Mouse (Mus musculus) MEL (cell line): ENCODE measurements around the gene Zfp637. TPM values are rescaled to one million over a fixed set of nuclear protein-coding genes. Genes with fewer than 3 reads are reported as not detected.
A peak's percentile ranks its signal among the peaks of the same experiment; 100 is the strongest.

Source experiments
- DNase-seq: peaks from one replicate; pipeline ENCODE4 v3.0.0; 2011; ENCODE audit warnings: low read depth, low spot score
- H3K27ac ChIP-seq: 2 replicates; pipeline ENCODE4 v1.5.1; 2012; ENCODE audit warnings: low read depth, mild to moderate bottlenecking, control low read depth, low read length, moderate library complexity; ENCODE audit not compliant: control insufficient read depth
- H3K27me3 ChIP-seq, 2 experiments: fragments of 150-350 bp in 1 of 2; sonication (generic) in 1 of 2; 2 replicates each; pipeline ENCODE4 v1.6.1; 2012; ENCODE audit warnings: low read length in 2 of 2, mild to moderate bottlenecking in 2 of 2, improper control_type of control experiment in 1 of 2, moderate library complexity in 1 of 2; ENCODE audit not compliant: insufficient read depth in 2 of 2, control insufficient read depth in 1 of 2
- H3K36me3 ChIP-seq, 2 experiments: 2 replicates each; pipeline ENCODE4 v1.6.1; 2012 to 2014; ENCODE audit warnings: low read length in 2 of 2, improper control_type of control experiment in 1 of 2, inconsistent platforms in 1 of 2, mild to moderate bottlenecking in 1 of 2; ENCODE audit not compliant: insufficient read depth in 2 of 2, control insufficient read depth in 1 of 2
- H3K4me1 ChIP-seq, 2 experiments: fragments of 150-350 bp in 1 of 2; sonication (generic) in 1 of 2; 2 replicates each; pipeline ENCODE4 v1.6.1; 2012; ENCODE audit warnings: low read length in 2 of 2, improper control_type of control experiment in 1 of 2, mild to moderate bottlenecking in 1 of 2; ENCODE audit not compliant: insufficient read depth in 2 of 2, control insufficient read depth in 1 of 2
- H3K4me3 ChIP-seq, 2 experiments: fragments of 150-350 bp in 1 of 2; sonication (generic) in 1 of 2; 2 replicates each; pipeline ENCODE4 v1.5.1; 2012; ENCODE audit warnings: low read depth in 2 of 2, low read length in 2 of 2, mild to moderate bottlenecking in 2 of 2, moderate library complexity in 2 of 2, control low read depth in 1 of 2, improper control_type of control experiment in 1 of 2; ENCODE audit not compliant: control insufficient read depth in 1 of 2, insufficient read depth in 1 of 2
- H3K79me2 ChIP-seq: 2 replicates; pipeline ENCODE4 v1.6.1; 2012; ENCODE audit warnings: mild to moderate bottlenecking, low read length, moderate library complexity; ENCODE audit not compliant: control insufficient read depth, poor library complexity, insufficient read depth
- H3K9ac ChIP-seq: 2 replicates; pipeline ENCODE4 v1.6.1; 2012; ENCODE audit warnings: low read depth, mild to moderate bottlenecking, control low read depth, low read length, moderate library complexity; ENCODE audit not compliant: control insufficient read depth, poor library complexity, severe bottlenecking
- H3K9me3 ChIP-seq: fragments of 150-350 bp; sonication (generic); replicated peaks from 2 replicates; pipeline ENCODE4 v1.6.1; 2012; ENCODE audit warnings: mild to moderate bottlenecking, low read length, improper control_type of control experiment, moderate library complexity; ENCODE audit not compliant: insufficient read depth
- BHLHE40 ChIP-seq: IDR thresholded peaks from 2 replicates; pipeline ENCODE4 v1.6.1; 2012; ENCODE audit warnings: low read depth, mild to moderate bottlenecking, inconsistent platforms, low read length, improper control_type of control experiment, borderline replicate concordance
- CHD1 ChIP-seq: IDR thresholded peaks from 2 replicates; pipeline ENCODE4 v1.6.1; 2012; ENCODE audit warnings: low read depth, mild to moderate bottlenecking, inconsistent platforms, low read length, improper control_type of control experiment
- CHD2 ChIP-seq: IDR thresholded peaks from 2 replicates; pipeline ENCODE4 v1.6.1; 2011; ENCODE audit warnings: low read length, improper control_type of control experiment
- E2F4 ChIP-seq: IDR thresholded peaks from 2 replicates; pipeline ENCODE4 v1.6.1; 2011; ENCODE audit warnings: low read depth, low read length, improper control_type of control experiment, borderline replicate concordance
- ELF1 ChIP-seq: IDR thresholded peaks from 2 replicates; pipeline ENCODE4 v1.6.1; 2014; ENCODE audit warnings: low read depth, mild to moderate bottlenecking, inconsistent platforms, low read length, improper control_type of control experiment, moderate library complexity
- EP300 ChIP-seq, 2 experiments: IDR thresholded peaks; 2 replicates each; pipeline ENCODE4 v1.6.1; 2011; ENCODE audit warnings: improper control_type of control experiment in 2 of 2, low read length in 2 of 2, low read depth in 1 of 2, mild to moderate bottlenecking in 1 of 2
- ETS1 ChIP-seq: IDR thresholded peaks from 2 replicates; pipeline ENCODE4 v1.6.1; 2012; ENCODE audit warnings: low read depth, mild to moderate bottlenecking, inconsistent platforms, low read length, improper control_type of control experiment, moderate library complexity
- GATA1 ChIP-seq: IDR thresholded peaks from 2 replicates; pipeline ENCODE4 v1.6.1; 2011; ENCODE audit warnings: low read depth, low read length, improper control_type of control experiment
- HCFC1 ChIP-seq: IDR thresholded peaks from 2 replicates; pipeline ENCODE4 v1.6.1; 2012; ENCODE audit warnings: low read depth, mild to moderate bottlenecking, inconsistent platforms, low read length, improper control_type of control experiment, moderate library complexity
- JUND ChIP-seq: IDR thresholded peaks from 2 replicates; pipeline ENCODE4 v1.6.1; 2011; ENCODE audit warnings: low read depth, mild to moderate bottlenecking, improper control_type of control experiment, low read length
- KAT2A ChIP-seq: conservative IDR thresholded peaks from 2 replicates; pipeline ENCODE4 v1.6.1; 2012; ENCODE audit warnings: low read depth, low read length, improper control_type of control experiment, inconsistent platforms
- MAFK ChIP-seq: IDR thresholded peaks from 2 replicates; pipeline ENCODE4 v1.6.1; 2011; ENCODE audit warnings: low read depth, mild to moderate bottlenecking, low read length, improper control_type of control experiment, borderline replicate concordance
- MEF2A ChIP-seq: IDR thresholded peaks from 2 replicates; pipeline ENCODE4 v1.6.1; 2014; ENCODE audit warnings: low read depth, mild to moderate bottlenecking, inconsistent platforms, low read length, improper control_type of control experiment; ENCODE audit not compliant: poor library complexity, insufficient replicate concordance, severe bottlenecking; ENCODE audit errors: extremely low read depth
- MXI1 ChIP-seq: IDR thresholded peaks from 2 replicates; pipeline ENCODE4 v1.6.1; 2011; ENCODE audit warnings: mild to moderate bottlenecking, low read depth, low read length, improper control_type of control experiment
- MYC ChIP-seq: IDR thresholded peaks from 2 replicates; pipeline ENCODE4 v1.6.1; 2011; ENCODE audit warnings: low read depth, mild to moderate bottlenecking, low read length, improper control_type of control experiment, moderate library complexity
- NELFE ChIP-seq: IDR thresholded peaks from 2 replicates; pipeline ENCODE4 v1.6.1; 2011; ENCODE audit warnings: low read depth, low read length, improper control_type of control experiment
- NRF1 ChIP-seq: IDR thresholded peaks from 2 replicates; pipeline ENCODE4 v1.6.1; 2014; ENCODE audit warnings: low read depth, mild to moderate bottlenecking, inconsistent platforms, low read length, improper control_type of control experiment, moderate library complexity; ENCODE audit not compliant: poor library complexity, insufficient read depth, severe bottlenecking
- POLR2A ChIP-seq, 2 experiments: IDR thresholded peaks; 2 replicates each; pipeline ENCODE4 v1.6.1; 2011 to 2012; ENCODE audit warnings: low read length in 2 of 2, mild to moderate bottlenecking in 2 of 2, control low read depth in 1 of 2, improper control_type of control experiment in 1 of 2, low read depth in 1 of 2, moderate library complexity in 1 of 2; ENCODE audit not compliant: control insufficient read depth in 1 of 2, insufficient read depth in 1 of 2, poor library complexity in 1 of 2
- POLR2AphosphoS2 ChIP-seq: IDR thresholded peaks from 2 replicates; pipeline ENCODE4 v1.6.1; 2011; ENCODE audit warnings: low read length, improper control_type of control experiment
- POLR2AphosphoS5 ChIP-seq: IDR thresholded peaks from 2 replicates; pipeline ENCODE4 v1.6.1; 2012; ENCODE audit warnings: low read depth, borderline replicate concordance, mild to moderate bottlenecking, inconsistent platforms, low read length, moderate library complexity, mixed read lengths
- RAD21 ChIP-seq: IDR thresholded peaks from 2 replicates; pipeline ENCODE4 v1.6.1; 2011; ENCODE audit warnings: mild to moderate bottlenecking, low read depth, low read length, improper control_type of control experiment
- RCOR1 ChIP-seq: IDR thresholded peaks from 2 replicates; pipeline ENCODE4 v1.6.1; 2012; ENCODE audit warnings: low read depth, mild to moderate bottlenecking, inconsistent platforms, low read length, improper control_type of control experiment
- SIN3A ChIP-seq: IDR thresholded peaks from 2 replicates; pipeline ENCODE4 v1.6.1; 2012; ENCODE audit warnings: low read length, improper control_type of control experiment, inconsistent platforms
- SMC3 ChIP-seq: IDR thresholded peaks from 2 replicates; pipeline ENCODE4 v1.6.1; 2011; ENCODE audit warnings: low read depth, low read length, improper control_type of control experiment
- TBP ChIP-seq: IDR thresholded peaks from 2 replicates; pipeline ENCODE4 v1.8.0; 2011; ENCODE audit warnings: low read depth, low read length, improper control_type of control experiment
- TCF12 ChIP-seq: IDR thresholded peaks from 2 replicates; pipeline ENCODE4 v1.6.1; 2014; ENCODE audit warnings: low read depth, mild to moderate bottlenecking, inconsistent platforms, low read length, improper control_type of control experiment, moderate library complexity
- UBTF ChIP-seq: IDR thresholded peaks from 2 replicates; pipeline ENCODE4 v1.6.1; 2012; ENCODE audit warnings: low read depth, mild to moderate bottlenecking, inconsistent platforms, low read length, improper control_type of control experiment, moderate library complexity, borderline replicate concordance; ENCODE audit not compliant: insufficient read depth
- USF2 ChIP-seq, 2 experiments: IDR thresholded peaks; 2 replicates each; pipeline ENCODE4 v1.6.1; 2011 to 2012; ENCODE audit warnings: improper control_type of control experiment in 2 of 2, low read length in 2 of 2, borderline replicate concordance in 1 of 2, inconsistent platforms in 1 of 2, low read depth in 1 of 2, mild to moderate bottlenecking in 1 of 2; ENCODE audit not compliant: insufficient read depth in 1 of 2
- ZC3H11A ChIP-seq: IDR thresholded peaks from 2 replicates; pipeline ENCODE4 v1.6.1; 2012; ENCODE audit warnings: low read depth, mild to moderate bottlenecking, inconsistent platforms, low read length, improper control_type of control experiment
- ZKSCAN1 ChIP-seq: IDR thresholded peaks from 2 replicates; pipeline ENCODE4 v1.6.1; 2012; ENCODE audit warnings: low read depth, mild to moderate bottlenecking, inconsistent platforms, low read length, improper control_type of control experiment, moderate library complexity
- ZMIZ1 ChIP-seq: IDR thresholded peaks from 2 replicates; pipeline ENCODE4 v1.6.1; 2012; ENCODE audit warnings: low read depth, mild to moderate bottlenecking, inconsistent platforms, low read length, improper control_type of control experiment, moderate library complexity
- polyA plus RNA-seq, 2 experiments: library from polyadenylated mRNA; stranded (reverse) in 1 of 2; unstranded in 1 of 2; fragments of >175 nt in 1 of 2; fragments of >200 nt in 1 of 2; gene quantifications; 2 replicates each; pipeline versions ENCODE4 v1.2.1 to v1.2.4; 2012; ENCODE audit warnings: low replicate concordance in 2 of 2, low read depth in 1 of 2; ENCODE audit not compliant: insufficient read length in 2 of 2, insufficient read depth in 1 of 2, missing spikeins in 1 of 2
- total RNA-seq: library from RNA; depleted of rRNA; stranded (reverse); fragments of 300-350 nt; gene quantifications from 2 replicates; pipeline ENCODE4 v1.2.3, GENCODE M21; 2012

Gene Zfp637
- total and polyA plus RNA-seq, 3 experiments, result 52.4 to 53.8 TPM; not detected in 1

DNA sequence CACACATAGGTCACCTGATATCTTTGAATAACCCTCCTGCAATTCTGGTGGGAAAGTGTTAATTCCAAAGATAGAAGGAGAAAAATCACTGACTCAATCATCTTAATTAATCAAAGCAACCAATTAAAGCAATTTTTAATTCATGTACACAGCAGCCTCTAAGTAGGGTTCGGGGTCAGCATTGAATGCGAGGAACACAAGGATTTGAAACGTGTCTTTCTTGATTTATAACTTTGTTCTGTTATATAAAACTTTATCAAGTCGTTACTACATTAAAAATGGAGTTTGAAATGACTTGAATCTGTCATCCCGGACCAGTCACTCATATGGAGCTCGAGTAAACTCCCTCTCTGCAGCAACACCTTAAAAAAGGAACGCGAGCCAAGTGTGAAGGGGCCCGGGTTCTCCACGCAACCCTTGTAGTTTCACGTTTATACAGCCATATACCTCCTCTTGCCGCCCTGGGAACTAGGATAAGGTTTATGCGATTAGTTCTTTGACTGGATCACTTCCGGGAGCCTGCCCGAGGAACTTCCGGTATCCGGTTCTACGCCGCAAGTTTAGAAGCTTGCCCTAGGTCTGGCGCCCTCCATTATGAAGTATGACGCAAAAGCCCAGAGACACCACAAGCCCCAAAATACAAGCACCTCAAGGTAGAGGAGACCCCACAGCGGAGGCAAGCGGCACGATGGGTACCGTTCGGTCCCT is 37.9 kb downstream of the Zfp637 start:
- peak overlapping the region; percentile 99 for H3K27ac ChIP-seq
- peak; percentile 98 for DNase-seq
- H3K79me2 ChIP-seq, result peaks cover 11% of the 10 kb centered on the region
- H3K27me3 ChIP-seq, result no peaks in the 10 kb centered on the region
- TF ChIP-seq POLR2A (IDR thresholded peaks at IDR 0.05; ENCODE audit: control insufficient read depth in 1 of 2, insufficient read depth in 1 of 2, low read depth in 1 of 2, low read length in 2 of 2, poor library complexity in 1 of 2) (peak in 1 of 2 experiments; percentile 88), ELF1 (peak; percentile 96), ZMIZ1 (peak; percentile 84), RCOR1 (peak; percentile 41; the same call in 1 of the 2 replicates), TBP (peak; percentile 63; the same call in 1 of the 2 replicates), HCFC1 (peak; percentile 87), SIN3A (peak; percentile 42; the same call in 1 of the 2 replicates), GATA1 (peak; percentile 69), E2F4 (no peak), JUND (no peak), NELFE (no peak; the same call in none of the 2 replicates), NRF1 (no peak), EP300 (IDR thresholded peaks at IDR 0.05; ENCODE audit: low read depth in 1 of 2, low read length in 2 of 2) (peak in 1 of 2 experiments; percentile 52; a peak in 2 of 4 replicates), MEF2A (no peak), CHD1 (peak; percentile 92), TCF12 (peak; percentile 63), MAFK (no peak), MXI1 (no peak), ZC3H11A (no peak), RAD21 (no peak), USF2 (IDR thresholded peaks at IDR 0.05; ENCODE audit: borderline replicate concordance in 1 of 2, insufficient read depth in 1 of 2, low read depth in 1 of 2, low read length in 2 of 2) (no peak), ETS1 (peak; percentile 69), POLR2AphosphoS2 (peak; percentile 74), SMC3 (no peak), MYC (no peak), ZKSCAN1 (no peak), UBTF (no peak), CHD2 (no peak), POLR2AphosphoS5 (no peak), BHLHE40 (no peak), KAT2A (peak; percentile 62)
- peak overlapping the region; percentile 96 for H3K9ac ChIP-seq
- peaks cover 10 to 19% of the 10 kb centered on the region in 2 experiments for H3K4me1 ChIP-seq
- H3K4me3 ChIP-seq, result peak overlapping the region; percentile 60 to 70
- H3K36me3 ChIP-seq, result peaks cover 0 to 22% of the 10 kb centered on the region in 2 experiments; a peak in 2 of 4 replicates
- no peaks in the 10 kb centered on the region for H3K9me3 ChIP-seq
